Comparison of ENCODE assay signal across 14 mouse cellular contexts in the genomic region with DNA sequence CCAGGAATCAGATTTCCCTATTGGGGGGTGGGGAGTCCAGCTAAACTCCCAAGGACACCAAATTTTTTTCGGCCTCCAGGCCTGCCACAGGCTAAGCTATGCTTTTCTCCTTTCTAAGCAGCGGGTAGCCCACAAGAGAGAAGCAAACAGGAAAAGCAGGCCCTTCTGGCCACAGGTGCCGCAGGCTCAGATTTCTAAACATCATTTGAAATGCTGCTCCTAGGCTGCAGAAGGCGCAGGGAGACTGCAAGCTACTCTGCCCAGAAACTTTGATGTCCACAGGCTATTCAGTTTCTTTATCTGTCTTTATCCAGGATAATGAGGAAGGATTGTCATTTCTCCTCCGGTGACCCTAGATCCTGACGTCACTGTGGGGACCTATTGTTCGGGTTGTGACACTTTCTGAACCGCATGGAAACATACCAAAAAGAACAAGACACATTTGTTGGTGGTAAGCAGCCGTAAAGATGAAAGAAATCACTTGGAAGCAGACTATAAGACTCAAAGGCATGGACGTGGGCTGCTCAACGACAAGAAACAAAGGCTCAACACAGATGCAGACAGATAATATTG.
DNase-seq lines count a peak whose midpoint lies in the region; ATAC-seq lines count a peak whose summit lies in the region.
"Had no signal": no experiment of that assay in that cellular context is flagged by ENCODE, and none has a peak within 500 bp of the region (broad histone marks: within the 10 kb centered on the region; RNA-seq: fewer than 3 reads in every experiment).

No protein-coding gene starts in this region.

- 40% methylated on average over 11 of the region's 11 CpGs for WGBS in limb, embryonic 11.5 days
- 48% methylated on average over 11 of the region's 11 CpGs for WGBS in limb, embryonic 10.5 days
- WGBS in forebrain, embryonic 14.5 days = 14% methylated on average over 11 of the region's 11 CpGs

- peaks cover 5% of the 10 kb centered on the region; the same call in 1 of the 2 replicates for H3K36me3 ChIP-seq in limb, embryonic 11.5 days (ENCODE audit: control insufficient read depth, insufficient read depth, low read length)
- peaks cover 63% of the 10 kb centered on the region for H3K36me3 ChIP-seq in limb, embryonic 10.5 days
- H3K36me3 ChIP-seq in forebrain, embryonic 14.5 days (ENCODE audit: control insufficient read depth, insufficient read depth, low read length) = no peaks in the 10 kb centered on the region

- intact Hi-C loops in heart, postnatal 36 days (cut with DNase I) = no loop called here

- H3K4me2 ChIP-seq in limb, embryonic 11.5 days (ENCODE audit: low read depth, severe bottlenecking) = no peak overlapping the region
- H3K4me2 ChIP-seq in forebrain, embryonic 14.5 days (ENCODE audit: low read length) = no peak overlapping the region

- peaks cover 14% of the 10 kb centered on the region for H3K4me1 ChIP-seq in limb, embryonic 11.5 days (ENCODE audit: control insufficient read depth, insufficient read depth, low read length)
- peaks cover 18% of the 10 kb centered on the region for H3K4me1 ChIP-seq in limb, embryonic 10.5 days
- H3K4me1 ChIP-seq in forebrain, embryonic 14.5 days (ENCODE audit: control insufficient read depth, insufficient read depth, low read length) = peaks cover 4% of the 10 kb centered on the region; the same call in 1 of the 2 replicates
- H3K4me1 ChIP-seq: megakaryocyte, embryonic 14.5 days had no signal

- no peaks in the 10 kb centered on the region for H3K27me3 ChIP-seq in limb, embryonic 11.5 days (ENCODE audit: control insufficient read depth, insufficient read depth, low read length)
- H3K27me3 ChIP-seq in limb, embryonic 10.5 days (ENCODE audit: low read depth, poor library complexity, severe bottlenecking) = no peaks in the 10 kb centered on the region
- no peaks in the 10 kb centered on the region for H3K27me3 ChIP-seq in forebrain, embryonic 14.5 days (replicated peaks; ENCODE audit: control insufficient read depth, insufficient read depth, low read length)
- H3K27me3 ChIP-seq: megakaryocyte, embryonic 14.5 days had no signal

- H3K4me3 ChIP-seq in limb, embryonic 11.5 days (ENCODE audit: low read depth, low read length) = no peak overlapping the region
- H3K4me3 ChIP-seq in limb, embryonic 10.5 days = no peak overlapping the region
- H3K4me3 ChIP-seq in forebrain, embryonic 14.5 days (ENCODE audit: low read depth, low read length) = no peak overlapping the region
- H3K4me3 ChIP-seq: megakaryocyte, embryonic 14.5 days had no signal

- DNase-seq in heart, adult 11 months = peak; percentile 79
- DNase-seq in heart, postnatal 36 days = no peak
- peak; percentile 38 for DNase-seq in limb, embryonic 11.5 days (ENCODE audit: low spot score)
- DNase-seq in limb, embryonic 10.5 days (ENCODE audit: low spot score) = no peak
- peak; percentile 43 for DNase-seq in embryo, embryonic 11 days
- peak; percentile 39 for DNase-seq in forebrain, embryonic 14.5 days (ENCODE audit: low spot score)
- DNase-seq in liver = no peak
- no peak for DNase-seq in frontal cortex, postnatal 25 days (ENCODE audit: low spot score in 2 of 2)
- DNase-seq: cerebellum, postnatal 14 days; gastrocnemius, postnatal 10 days; heart, postnatal 4 days; kidney, adult 2 months had no signal

- peak overlapping the region; percentile 47 for H3K27ac ChIP-seq in limb, embryonic 11.5 days (replicated peaks; ENCODE audit: low read depth, low read length)
- H3K27ac ChIP-seq in limb, embryonic 10.5 days = no peak overlapping the region
- H3K27ac ChIP-seq in forebrain, embryonic 14.5 days (ENCODE audit: low read depth, low read length) = no peak overlapping the region

- no peak for ATAC-seq in limb, embryonic 11.5 days (ENCODE audit: insufficient number of reproducible peaks, low FRiP score, low TSS enrichment, low read depth)
- ATAC-seq in forebrain, embryonic 14.5 days = peak; percentile 18; the same call in 1 of the 2 replicates
- ATAC-seq: activated CD4-positive, CD25-positive, alpha-beta regulatory T cell, adult 4 months had no signal

- H3K9ac ChIP-seq in limb, embryonic 11.5 days (ENCODE audit: low read length) = no peak overlapping the region; the same call in 1 of the 2 replicates
- H3K9ac ChIP-seq in forebrain, embryonic 14.5 days (ENCODE audit: low read length) = 0 out of 2 replicates have a peak overlapping the region, but pooled peaks have one; percentile 7

- no peaks in the 10 kb centered on the region; the same call in 1 of the 2 replicates for H3K9me3 ChIP-seq in limb, embryonic 11.5 days (ENCODE audit: control insufficient read depth, low read length)
- no peaks in the 10 kb centered on the region for H3K9me3 ChIP-seq in limb, embryonic 10.5 days (replicated peaks)
- no peaks in the 10 kb centered on the region for H3K9me3 ChIP-seq in forebrain, embryonic 14.5 days (replicated peaks; ENCODE audit: control insufficient read depth, low read length)

Comparison
In these comparisons a context has a peak if more than half of its experiments do, and no peak if none do; other contexts are left out.
1. DNase-seq: peak in heart, adult 11 months (single experiment), limb, embryonic 11.5 days (single experiment), embryo, embryonic 11 days (single experiment) and forebrain, embryonic 14.5 days (single experiment); none in heart, postnatal 36 days (0 of 2), limb, embryonic 10.5 days (single experiment), liver (single experiment) and frontal cortex, postnatal 25 days (0 of 2).